Mouse (Mus musculus) myocyte (in vitro differentiated cells): ENCODE data around the gene Herpud2. TPM values are rescaled to one million over a fixed set of nuclear protein-coding genes. Genes with fewer than 3 reads are reported as not detected.
A peak's percentile ranks its signal among the peaks of the same experiment; 100 is the strongest.

Source experiments
- H3K27me3 ChIP-seq: one replicate; pipeline ENCODE4 v1.6.1; 2011; ENCODE audit not compliant: control insufficient read depth, insufficient read depth, insufficient read length
- H3K36me3 ChIP-seq: one replicate; pipeline ENCODE4 v1.6.1; 2011; ENCODE audit not compliant: control insufficient read depth, insufficient read depth
- H3K4me2 ChIP-seq: one replicate; pipeline ENCODE4 v1.6.1; 2011; ENCODE audit warnings: low read depth, control low read depth
- H3K4me3 ChIP-seq: one replicate; pipeline ENCODE4 v1.5.1; 2011; ENCODE audit warnings: mild to moderate bottlenecking, control low read depth, moderate library complexity
- H3K79me2 ChIP-seq: one replicate; pipeline ENCODE4 v1.6.1; 2011; ENCODE audit not compliant: control insufficient read depth, insufficient read depth
- H3ac ChIP-seq: one replicate; pipeline ENCODE4 v1.6.1; 2011; ENCODE audit not compliant: control insufficient read depth, insufficient read length
- CEBPB ChIP-seq: IDR thresholded peaks from 2 replicates; pipeline ENCODE4 v1.6.1; 2011; ENCODE audit warnings: mild to moderate bottlenecking, moderate library complexity; ENCODE audit not compliant: poor library complexity, insufficient read depth, severe bottlenecking
- E2F4 ChIP-seq: IDR thresholded peaks from one replicate; pipeline ENCODE4 v1.6.1; 2011; ENCODE audit warnings: mild to moderate bottlenecking, control low read depth, moderate library complexity; ENCODE audit not compliant: insufficient read depth
- MAX ChIP-seq: IDR thresholded peaks from one replicate; pipeline ENCODE4 v1.6.1; 2011; ENCODE audit warnings: low read depth, mild to moderate bottlenecking, control low read depth
- MYOD1 ChIP-seq, 3 experiments: IDR thresholded peaks; one replicate each; pipeline ENCODE4 v1.6.1; 2011; ENCODE audit warnings: control low read depth in 2 of 3, low read depth in 2 of 3, mild to moderate bottlenecking in 2 of 3, moderate library complexity in 1 of 3; ENCODE audit not compliant: insufficient read length in 2 of 3, control insufficient read depth in 1 of 3
- MYOG ChIP-seq, 3 experiments: IDR thresholded peaks; one replicate each; pipeline ENCODE4 v1.6.1; 2011; ENCODE audit warnings: control low read depth in 2 of 3, low read depth in 2 of 3, mild to moderate bottlenecking in 2 of 3; ENCODE audit not compliant: insufficient read length in 2 of 3, control insufficient read depth in 1 of 3, insufficient read depth in 1 of 3
- POLR2A ChIP-seq: IDR thresholded peaks from one replicate; pipeline ENCODE4 v1.6.1; 2011; ENCODE audit warnings: low read depth, mild to moderate bottlenecking, control low read depth, moderate library complexity; ENCODE audit not compliant: insufficient read length
- POLR2AphosphoS2 ChIP-seq: IDR thresholded peaks from one replicate; pipeline ENCODE4 v1.6.1; 2011; ENCODE audit warnings: low read depth, control low read depth; ENCODE audit not compliant: insufficient read length
- REST ChIP-seq: IDR thresholded peaks from one replicate; pipeline ENCODE4 v1.6.1; 2011; ENCODE audit warnings: mild to moderate bottlenecking, control low read depth, moderate library complexity; ENCODE audit not compliant: insufficient read depth, insufficient read length
- SRF ChIP-seq: IDR thresholded peaks from one replicate; pipeline ENCODE4 v1.6.1; 2011; ENCODE audit warnings: low read depth; ENCODE audit not compliant: control insufficient read depth, insufficient read length
- TCF12 ChIP-seq: IDR thresholded peaks from one replicate; pipeline ENCODE4 v1.6.1; 2011; ENCODE audit warnings: mild to moderate bottlenecking, control low read depth; ENCODE audit not compliant: poor library complexity, insufficient read depth, severe bottlenecking
- TCF3 ChIP-seq: IDR thresholded peaks from one replicate; pipeline ENCODE4 v1.6.1; 2011; ENCODE audit warnings: low read depth, control low read depth; ENCODE audit not compliant: insufficient read length
- USF1 ChIP-seq: IDR thresholded peaks from one replicate; pipeline ENCODE4 v1.6.1; 2011; ENCODE audit warnings: low read depth, mild to moderate bottlenecking, control low read depth, moderate library complexity
- polyA plus RNA-seq: library from polyadenylated mRNA; unstranded; fragments of >200 nt; fragmentation: generic; extraction: Trizol; gene quantifications from one replicate; pipeline ENCODE4 v1.2.1, GENCODE M21; 2012; ENCODE audit warnings: missing spikeins

Gene Herpud2
- polyA plus RNA-seq, 1 experiment: 18.8 TPM

DNA sequence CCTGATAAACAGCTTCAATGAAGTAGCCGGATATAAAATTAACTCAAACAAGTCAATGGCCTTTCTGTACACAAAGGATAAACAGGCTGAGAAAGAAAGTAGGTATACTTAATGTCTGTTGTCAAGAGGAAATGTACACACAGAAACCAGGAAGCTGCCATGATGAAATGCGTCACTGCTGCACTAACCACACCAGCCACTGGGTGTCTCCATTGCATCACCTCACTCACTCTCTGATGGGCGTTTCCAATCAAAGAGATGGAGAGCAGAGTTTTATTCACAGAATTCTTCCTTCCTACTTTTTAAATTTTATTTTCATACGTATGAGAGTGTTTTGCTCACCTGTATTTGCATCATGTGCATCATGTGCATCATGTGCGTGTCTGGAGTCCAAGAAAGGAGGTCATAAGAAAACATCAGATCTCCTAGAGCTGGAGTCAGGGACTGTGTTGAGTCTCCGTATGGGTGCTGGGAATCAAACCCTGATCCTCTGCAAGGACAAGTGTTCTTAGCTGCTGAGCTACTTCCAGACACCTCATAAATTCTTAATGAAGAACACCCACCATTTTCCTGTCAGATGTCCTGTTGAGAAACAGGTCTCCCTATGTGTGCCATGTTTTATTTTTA is 16.0 kb upstream of the Herpud2 start:
- Histone ChIP-seq H3ac (no peak overlapping the region), H3K27me3 (no peaks in the 10 kb centered on the region), H3K79me2 (no peaks in the 10 kb centered on the region), H3K36me3 (no peaks in the 10 kb centered on the region), H3K4me3 (no peak overlapping the region), H3K4me2 (peak overlapping the region; percentile 41)
- no peak for TF ChIP-seq USF1
- no peak for TF ChIP-seq REST
- no peak for TF ChIP-seq TCF12
- TF ChIP-seq POLR2A: no peak
- TF ChIP-seq MYOG (IDR thresholded peaks at IDR 0.05; ENCODE audit: control insufficient read depth in 1 of 3, insufficient read depth in 1 of 3, insufficient read length in 2 of 3, low read depth in 2 of 3): no peak
- TF ChIP-seq E2F4: no peak
- no peak for TF ChIP-seq TCF3
- TF ChIP-seq CEBPB: no peak
- no peak for TF ChIP-seq POLR2AphosphoS2
- TF ChIP-seq MYOD1 (IDR thresholded peaks at IDR 0.05; ENCODE audit: control insufficient read depth in 1 of 3, insufficient read length in 2 of 3, low read depth in 2 of 3): no peak
- TF ChIP-seq MAX: no peak

DNA sequence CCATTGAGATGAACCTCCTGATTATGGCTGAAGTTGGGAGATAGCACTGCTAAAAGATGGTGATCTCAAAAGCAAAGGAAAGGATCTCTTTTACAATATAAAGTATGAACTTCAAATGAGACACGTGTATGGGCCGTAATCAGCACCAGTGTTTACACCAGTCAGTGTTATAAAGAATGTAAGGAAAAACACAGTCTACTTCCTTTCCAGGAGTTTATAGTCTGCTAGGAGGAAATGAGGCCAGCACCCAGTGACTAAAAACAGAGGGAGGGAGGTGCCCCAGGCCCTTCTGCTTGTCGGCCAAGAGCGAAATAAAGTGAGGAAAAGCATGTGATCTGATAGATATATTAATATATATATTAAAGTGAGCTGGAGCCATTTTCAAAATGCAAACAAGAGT is 6.6 kb upstream of the Herpud2 start:
- Histone ChIP-seq H3K79me2 (no peaks in the 10 kb centered on the region), H3ac (no peak overlapping the region), H3K27me3 (no peaks in the 10 kb centered on the region), H3K36me3 (no peaks in the 10 kb centered on the region), H3K4me2 (no peak overlapping the region), H3K4me3 (no peak overlapping the region)
- TF ChIP-seq MAX (no peak), POLR2A (no peak), REST (no peak), MYOG (IDR thresholded peaks at IDR 0.05; ENCODE audit: control insufficient read depth in 1 of 3, insufficient read depth in 1 of 3, insufficient read length in 2 of 3, low read depth in 2 of 3) (no peak), TCF3 (no peak), MYOD1 (IDR thresholded peaks at IDR 0.05; ENCODE audit: control insufficient read depth in 1 of 3, insufficient read length in 2 of 3, low read depth in 2 of 3) (no peak), E2F4 (no peak), POLR2AphosphoS2 (no peak), CEBPB (no peak), USF1 (no peak), TCF12 (no peak), SRF (no peak)

DNA sequence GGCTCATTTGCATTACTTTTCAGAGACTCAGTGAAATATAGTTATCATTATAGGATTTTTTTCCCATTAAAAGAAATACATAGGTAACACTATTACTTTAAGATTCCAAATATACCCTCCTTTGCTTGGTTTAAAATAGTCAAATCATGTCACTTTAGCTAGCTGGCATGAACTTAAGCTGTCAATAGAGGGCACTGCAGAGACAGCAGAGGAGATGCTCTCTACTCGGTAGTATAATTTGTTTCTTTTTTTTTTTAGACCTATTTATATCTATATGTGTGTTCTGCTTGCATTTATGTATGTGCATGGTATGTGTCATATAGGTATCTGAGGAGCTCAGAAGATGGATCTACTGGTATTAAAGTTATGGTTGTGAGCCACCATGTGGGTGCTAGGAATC is 4.8 kb upstream of the Herpud2 start:
- Histone ChIP-seq H3K36me3 (no peaks in the 10 kb centered on the region), H3K79me2 (no peaks in the 10 kb centered on the region), H3K4me3 (no peak overlapping the region), H3K4me2 (no peak overlapping the region), H3K27me3 (no peaks in the 10 kb centered on the region), H3ac (no peak overlapping the region)
- TF ChIP-seq MAX (no peak), USF1 (no peak), REST (no peak)

DNA sequence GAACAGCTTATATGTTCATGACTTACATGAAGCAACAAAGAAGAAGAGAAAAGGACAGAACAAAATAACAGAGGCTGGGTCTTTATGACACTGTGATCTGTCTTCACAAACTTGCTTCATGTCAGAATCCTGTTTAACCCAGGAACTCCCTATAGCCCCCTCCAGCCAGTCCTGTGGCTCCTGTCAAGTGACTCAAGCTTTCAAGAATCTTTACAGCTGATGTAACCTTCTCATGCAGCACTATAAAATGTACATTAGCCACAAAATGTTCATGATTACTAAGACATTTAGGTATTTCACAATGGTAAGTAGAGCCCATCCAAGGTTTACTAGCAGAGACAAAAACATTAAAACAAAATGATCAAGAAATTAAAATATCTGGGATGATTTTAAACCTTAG is 1.4 kb upstream of the Herpud2 start:
- H3ac ChIP-seq: no peak overlapping the region
- no peaks in the 10 kb centered on the region for H3K27me3 ChIP-seq
- H3K4me3 ChIP-seq: no peak overlapping the region
- peak overlapping the region; percentile 98 for H3K4me2 ChIP-seq
- no peaks in the 10 kb centered on the region for H3K36me3 ChIP-seq
- peaks cover 27% of the 10 kb centered on the region for H3K79me2 ChIP-seq
- TF ChIP-seq TCF12: no peak
- TF ChIP-seq CEBPB: peak; percentile 39; the same call in 1 of the 2 replicates

DNA sequence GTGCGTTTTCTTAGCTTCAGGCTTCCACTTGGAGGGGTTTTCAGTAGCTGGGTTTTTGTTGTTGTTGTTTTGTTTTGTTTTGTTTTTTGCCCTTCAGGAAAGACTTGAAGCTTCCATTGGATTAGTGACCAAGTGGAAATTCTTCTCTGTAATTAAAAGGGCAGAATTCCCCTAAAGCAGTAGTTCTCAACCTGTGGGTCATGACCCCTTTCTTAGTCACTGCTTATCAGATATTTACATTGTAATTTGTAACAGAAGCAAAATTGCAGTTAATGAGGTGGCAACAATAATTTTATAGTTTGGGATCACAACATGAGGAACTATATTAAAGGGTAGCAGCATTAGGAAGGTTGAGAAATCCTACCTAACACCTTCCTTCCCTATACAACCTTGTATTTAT is 837 bp upstream of the Herpud2 start:
- Histone ChIP-seq H3K27me3 (no peaks in the 10 kb centered on the region), H3ac (no peak overlapping the region), H3K79me2 (peaks cover 34% of the 10 kb centered on the region), H3K4me2 (peak overlapping the region; percentile 98), H3K36me3 (no peaks in the 10 kb centered on the region), H3K4me3 (peak overlapping the region; percentile 77)
- TF ChIP-seq POLR2A: no peak
- TF ChIP-seq REST: no peak
- TF ChIP-seq E2F4: no peak
- TF ChIP-seq SRF: no peak
- TF ChIP-seq MYOG (IDR thresholded peaks at IDR 0.05; ENCODE audit: control insufficient read depth in 1 of 3, insufficient read depth in 1 of 3, insufficient read length in 2 of 3, low read depth in 2 of 3): no peak
- no peak for TF ChIP-seq MYOD1 (IDR thresholded peaks at IDR 0.05; ENCODE audit: control insufficient read depth in 1 of 3, insufficient read length in 2 of 3, low read depth in 2 of 3)
- TF ChIP-seq CEBPB: no peak
- TF ChIP-seq TCF3: no peak
